Mouse (Mus musculus): ENCODE measurements around the gene Zzef1. TPM values are rescaled to one million over a fixed set of nuclear protein-coding genes. Genes with fewer than 3 reads are reported as not detected.

The Zzef1 gene
- polyA plus RNA-seq, 1 experiment = 7.5 TPM

DNA sequence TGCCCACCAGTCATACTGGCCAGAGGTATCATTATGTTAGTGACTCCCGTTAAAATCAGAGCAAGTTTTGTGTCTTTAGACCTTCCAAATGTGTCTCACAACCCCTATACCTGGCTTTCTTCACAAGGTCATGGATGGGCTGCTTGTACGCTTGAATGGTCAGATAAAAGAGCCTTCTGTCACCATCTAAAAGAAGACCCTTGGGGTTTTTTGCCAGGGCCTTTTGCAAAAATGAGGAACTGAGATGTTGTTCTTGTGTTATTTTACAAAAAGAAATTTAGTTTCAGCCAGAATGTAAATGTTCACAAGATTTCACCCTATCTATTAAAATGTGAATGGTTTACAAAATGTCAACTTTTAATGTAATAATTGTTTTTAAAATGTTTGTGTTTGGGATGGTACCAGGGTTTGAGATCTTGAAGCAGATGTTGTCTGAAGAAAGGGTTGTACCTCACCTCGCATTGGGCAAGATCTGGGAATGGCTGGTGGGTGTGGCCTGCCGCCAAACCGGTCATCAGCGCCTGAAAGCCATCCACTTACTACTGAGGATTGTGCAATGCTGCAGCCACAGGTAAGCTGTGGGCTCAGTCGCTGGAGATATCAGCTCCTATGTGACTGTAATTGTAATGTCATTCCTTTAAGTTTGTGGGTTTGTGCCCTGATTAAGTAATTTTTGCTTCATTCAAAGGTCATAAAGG lies 121.4 kb downstream of the Zzef1 start:
- no peak overlapping the region for H3K4me3 ChIP-seq (ENCODE audit: insufficient read depth, low read depth, low read length)
- no peak overlapping the region for H3K27ac ChIP-seq (replicated peaks; ENCODE audit: low read depth, low read length)
- no peaks in the 10 kb centered on the region for H3K4me1 ChIP-seq (ENCODE audit: control insufficient read depth, insufficient read depth, insufficient read length, low read length)

DNA sequence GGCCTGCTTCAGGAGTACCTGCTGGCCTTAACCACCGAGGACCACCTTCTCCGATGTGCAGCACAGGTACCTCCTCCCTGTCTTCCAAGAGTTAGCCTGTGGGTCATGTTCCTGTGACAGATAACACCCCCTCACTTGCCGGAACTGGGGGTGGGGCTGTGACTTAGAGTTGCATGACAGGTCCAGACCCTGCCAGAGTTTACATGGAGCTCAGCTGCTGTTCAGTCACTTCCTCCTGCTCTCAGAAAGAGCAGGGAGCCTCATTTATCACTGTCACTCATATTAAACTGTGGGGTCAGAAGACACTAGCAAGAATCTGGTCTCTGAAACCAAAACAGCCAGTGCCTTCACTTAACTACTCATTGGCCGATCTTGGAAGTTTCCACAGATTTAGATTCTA lies 127.1 kb downstream of the Zzef1 start:
- H3K4me3 ChIP-seq (ENCODE audit: insufficient read depth, low read depth, low read length) = no peak overlapping the region
- H3K27ac ChIP-seq (replicated peaks; ENCODE audit: low read depth, low read length) = no peak overlapping the region
- H3K4me1 ChIP-seq (ENCODE audit: control insufficient read depth, insufficient read depth, insufficient read length, low read length) = no peaks in the 10 kb centered on the region

DNA sequence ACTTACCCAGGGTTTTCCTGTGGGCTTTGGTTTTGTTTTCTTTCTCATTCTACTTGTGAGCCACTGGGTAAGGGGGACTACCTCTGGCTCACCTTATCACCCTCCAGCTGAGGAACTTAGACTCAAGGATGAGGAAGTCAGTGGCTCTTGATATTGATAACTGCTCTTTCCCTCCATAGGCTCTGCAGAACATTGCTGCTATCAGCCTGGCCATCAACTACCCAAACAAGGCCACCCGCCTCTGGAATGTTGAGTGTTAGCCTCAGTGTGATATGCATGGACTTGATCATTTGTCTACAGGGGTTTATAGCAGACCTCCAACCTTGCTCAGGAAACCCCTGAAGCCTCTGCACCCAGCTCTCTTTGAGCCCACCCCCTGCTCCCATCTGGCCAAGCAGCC lies 128.4 kb downstream of the Zzef1 start:
- Histone ChIP-seq H3K4me3 (ENCODE audit: insufficient read depth, low read depth, low read length) (no peak overlapping the region), H3K4me1 (ENCODE audit: control insufficient read depth, insufficient read depth, insufficient read length, low read length) (no peaks in the 10 kb centered on the region), H3K27ac (replicated peaks; ENCODE audit: low read depth, low read length) (no peak overlapping the region)

DNA sequence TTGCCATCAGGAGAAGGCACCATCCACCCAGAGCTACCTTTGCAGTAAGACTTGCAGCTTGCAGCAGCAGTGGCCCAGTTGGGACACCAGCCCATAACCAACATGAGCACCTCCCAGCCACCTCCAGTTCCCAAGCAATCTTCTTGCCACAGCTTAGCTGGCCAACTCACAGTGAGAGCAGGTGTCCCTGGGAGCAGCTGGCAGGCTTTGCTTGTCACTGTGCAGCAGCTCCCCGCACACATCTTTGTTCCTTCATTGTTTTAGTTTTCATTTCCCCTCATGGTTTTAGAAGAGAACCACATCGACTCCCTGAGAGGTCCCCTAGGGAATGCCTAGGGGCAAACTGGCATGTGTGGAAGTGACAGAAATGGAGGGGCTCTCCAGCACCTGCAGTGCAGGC lies 129.0 kb downstream of the Zzef1 start:
- Histone ChIP-seq H3K4me1 (ENCODE audit: control insufficient read depth, insufficient read depth, insufficient read length, low read length) (no peaks in the 10 kb centered on the region), H3K4me3 (ENCODE audit: insufficient read depth, low read depth, low read length) (no peak overlapping the region), H3K27ac (replicated peaks; ENCODE audit: low read depth, low read length) (no peak overlapping the region)

DNA sequence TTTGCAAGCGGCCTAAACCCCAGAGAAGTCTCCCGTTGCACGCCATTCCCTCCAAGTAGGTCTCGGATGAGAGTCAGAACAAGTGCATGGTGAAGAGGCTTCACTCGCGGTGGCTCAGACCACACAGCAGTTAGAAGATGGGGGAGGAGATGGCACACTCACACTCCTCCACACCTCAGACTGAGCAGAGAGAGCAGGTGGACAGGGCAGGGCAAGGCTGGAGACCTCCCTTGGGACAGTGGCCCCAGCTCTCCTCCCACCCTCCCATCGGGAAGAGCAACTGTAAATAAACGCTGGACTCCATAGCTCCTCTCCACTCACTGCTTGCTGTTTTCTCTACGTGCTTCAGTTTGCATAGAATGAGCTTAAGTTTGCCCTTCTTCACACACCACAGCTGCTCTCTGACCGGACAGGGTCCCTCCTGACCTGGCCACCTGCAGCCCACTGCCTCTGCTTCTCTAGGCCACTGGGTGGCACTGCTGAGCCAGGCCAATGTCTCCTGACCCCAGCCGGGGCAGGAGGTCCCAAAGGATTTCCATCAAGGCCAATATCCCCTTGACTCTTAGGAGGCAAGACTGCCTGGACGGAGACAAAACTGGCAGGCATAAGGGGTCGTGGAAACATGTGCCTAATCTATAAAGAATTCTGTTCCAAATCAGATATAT lies 130.3 kb downstream of the Zzef1 start:
- Histone ChIP-seq H3K4me3 (ENCODE audit: insufficient read depth, low read depth, low read length) (no peak overlapping the region), H3K4me1 (ENCODE audit: control insufficient read depth, insufficient read depth, insufficient read length, low read length) (no peaks in the 10 kb centered on the region), H3K27ac (replicated peaks; ENCODE audit: low read depth, low read length) (no peak overlapping the region)

DNA sequence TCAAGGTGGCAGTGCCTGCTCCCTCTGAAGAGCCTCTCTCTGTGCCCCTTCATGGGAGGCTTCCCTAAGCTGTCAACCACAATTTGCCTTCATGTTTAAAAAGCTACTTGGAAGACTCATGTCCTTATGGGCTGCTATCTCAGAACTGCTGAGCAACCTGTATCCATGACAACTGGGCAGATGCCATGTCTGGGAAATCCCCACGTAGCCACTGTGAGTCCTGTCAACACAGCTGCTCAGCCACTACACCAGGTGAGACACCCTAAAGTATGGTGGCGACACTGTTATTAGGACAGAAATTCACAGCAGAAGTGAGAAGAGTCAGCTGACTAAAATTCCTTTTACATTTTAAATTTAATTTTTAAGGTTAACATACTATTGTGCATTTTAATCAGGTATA lies 132.5 kb downstream of the Zzef1 start:
- no peak overlapping the region for H3K27ac ChIP-seq (replicated peaks; ENCODE audit: low read depth, low read length)

DNA sequence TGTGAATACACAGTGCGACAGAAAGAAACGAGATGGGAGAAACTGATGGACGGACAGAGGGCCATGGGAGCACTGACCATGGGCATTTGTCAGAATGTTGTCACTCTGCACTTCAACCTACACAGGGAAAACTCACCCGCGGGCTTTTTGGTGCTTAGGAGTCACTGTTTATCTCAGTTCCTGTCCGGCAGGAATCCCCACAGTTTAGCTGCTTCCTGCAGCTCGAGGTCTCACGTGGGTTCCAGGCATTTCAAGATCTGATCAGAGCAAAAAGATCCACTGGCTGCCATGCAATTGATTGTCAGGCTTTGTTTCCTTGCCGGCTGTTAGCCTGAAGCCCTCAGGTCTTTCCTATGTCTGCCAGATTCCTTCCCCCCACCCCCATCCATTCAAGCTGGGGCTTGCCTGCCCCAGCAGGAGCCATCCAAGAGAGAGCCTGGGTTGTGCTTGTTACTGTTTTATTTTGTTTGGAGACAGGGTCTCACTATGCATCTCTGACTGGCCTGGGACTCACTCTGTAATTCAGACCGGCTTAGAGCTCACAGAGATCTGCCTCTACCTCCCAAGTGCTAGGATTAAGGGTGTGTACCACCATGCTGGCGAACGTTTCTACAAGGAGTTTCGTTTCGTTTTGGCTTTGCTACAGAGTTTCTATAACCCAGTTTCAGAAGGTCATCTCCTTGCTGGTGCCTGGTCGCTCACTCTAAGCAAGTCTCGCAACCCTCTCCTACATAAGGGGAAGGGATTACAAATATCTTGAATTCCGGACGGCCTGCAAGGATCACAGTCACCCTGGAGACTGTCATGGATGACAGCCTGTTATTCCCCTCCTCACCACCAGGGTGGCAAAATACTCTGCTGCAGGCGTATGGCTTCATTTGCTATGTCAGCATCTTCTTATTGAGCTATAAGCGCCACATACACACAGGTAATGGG lies 144.4 kb downstream of the Zzef1 start:
- Histone ChIP-seq H3K4me1 (ENCODE audit: control insufficient read depth, insufficient read depth, insufficient read length, low read length) (peaks cover 7% of the 10 kb centered on the region), H3K27ac (replicated peaks; ENCODE audit: low read depth, low read length) (peak overlapping the region; percentile 42; the same call in 1 of the 2 replicates)

More for the DNA sequence above, 132.5 kb downstream of the Zzef1 start:
- Histone ChIP-seq H3K4me3 (ENCODE audit: insufficient read depth, low read depth, low read length) (no peak overlapping the region), H3K4me1 (ENCODE audit: control insufficient read depth, insufficient read depth, insufficient read length, low read length) (no peaks in the 10 kb centered on the region)

DNA sequence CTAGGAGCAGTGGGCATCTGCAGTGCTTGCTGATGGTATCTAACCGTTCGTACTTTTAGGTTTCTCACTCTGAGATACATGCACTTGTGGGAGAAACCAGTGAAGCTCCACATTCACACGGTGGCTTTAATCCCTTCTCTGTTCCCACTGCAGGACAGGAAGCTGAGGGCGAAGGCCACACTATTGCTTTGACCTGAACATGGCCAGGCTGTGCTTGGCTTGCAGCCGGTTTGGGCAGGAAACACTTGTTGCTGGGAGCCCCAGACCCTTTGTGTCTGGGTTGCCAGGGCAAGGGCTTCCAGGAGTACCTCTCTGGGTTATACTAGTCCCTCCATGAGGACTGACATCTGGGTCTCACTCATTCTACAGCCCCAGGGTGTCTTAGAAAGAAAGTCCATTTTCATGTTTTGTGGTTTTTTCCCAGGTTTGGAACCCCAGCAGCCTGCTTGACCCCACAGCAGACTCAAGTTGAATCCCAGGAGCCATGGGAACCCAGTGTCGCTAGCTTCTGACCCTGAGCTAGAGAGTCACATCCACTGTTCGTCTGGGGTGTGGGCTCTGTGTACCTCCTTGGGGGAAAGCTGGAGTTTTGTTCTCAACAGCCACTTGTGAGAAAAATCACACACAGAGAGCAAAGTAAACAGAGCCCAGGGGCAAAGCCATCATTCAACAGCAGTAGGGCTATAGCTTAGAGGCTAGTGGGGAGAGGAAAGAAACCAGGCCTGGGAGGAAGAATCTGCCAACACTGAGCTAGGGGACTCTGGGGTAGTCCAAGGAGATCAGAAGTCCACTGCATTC lies 149.2 kb downstream of the Zzef1 start:
- H3K27ac ChIP-seq (replicated peaks; ENCODE audit: low read depth, low read length) = 0 out of 2 replicates have a peak overlapping the region, but pooled peaks have one; percentile 2
- no peak overlapping the region for H3K4me3 ChIP-seq (ENCODE audit: insufficient read depth, low read depth, low read length)

More for the DNA sequence above, 144.4 kb downstream of the Zzef1 start:
- peak overlapping the region; percentile 57 for H3K4me3 ChIP-seq (ENCODE audit: insufficient read depth, low read depth, low read length)

DNA sequence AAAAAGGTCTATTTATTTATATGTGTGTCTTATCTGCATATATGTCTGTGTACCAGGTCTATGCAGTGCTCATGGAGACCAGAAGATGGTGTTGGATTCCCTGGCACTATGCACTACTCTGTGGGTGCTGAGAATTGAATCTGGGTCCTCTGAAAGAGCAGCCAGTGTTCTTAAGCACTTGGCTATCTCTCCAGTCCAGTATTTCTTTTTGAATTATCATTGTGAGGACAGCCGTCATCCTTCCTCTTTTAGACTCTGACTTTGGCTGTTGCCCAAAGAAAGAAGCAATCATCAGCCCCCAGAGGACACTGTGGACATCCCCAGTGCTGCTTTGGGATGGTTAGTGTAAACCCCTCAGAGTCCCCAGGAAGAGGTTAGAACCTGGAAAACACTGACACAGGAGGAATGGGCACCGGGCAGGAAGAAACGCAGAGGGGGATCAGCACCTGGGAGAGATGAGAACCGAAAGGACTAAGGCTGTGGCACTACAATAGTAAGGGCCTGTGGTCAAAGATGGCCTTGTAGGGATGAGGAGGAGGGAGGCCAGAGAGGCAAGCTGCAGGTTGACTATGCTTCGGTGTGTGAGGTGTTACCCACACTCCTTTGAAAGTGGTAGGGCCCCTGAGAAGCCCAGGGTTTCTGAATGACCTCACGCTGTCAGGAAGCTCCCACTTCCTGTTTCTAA lies 150.0 kb downstream of the Zzef1 start:
- peak overlapping the region; percentile 83 for H3K27ac ChIP-seq (replicated peaks; ENCODE audit: low read depth, low read length)
- H3K4me1 ChIP-seq (ENCODE audit: control insufficient read depth, insufficient read depth, insufficient read length, low read length) = peaks cover 22% of the 10 kb centered on the region
- no peak overlapping the region for H3K4me3 ChIP-seq (ENCODE audit: insufficient read depth, low read depth, low read length)

More for the DNA sequence above, 149.2 kb downstream of the Zzef1 start:
- peaks cover 21% of the 10 kb centered on the region for H3K4me1 ChIP-seq (ENCODE audit: control insufficient read depth, insufficient read depth, insufficient read length, low read length)

DNA sequence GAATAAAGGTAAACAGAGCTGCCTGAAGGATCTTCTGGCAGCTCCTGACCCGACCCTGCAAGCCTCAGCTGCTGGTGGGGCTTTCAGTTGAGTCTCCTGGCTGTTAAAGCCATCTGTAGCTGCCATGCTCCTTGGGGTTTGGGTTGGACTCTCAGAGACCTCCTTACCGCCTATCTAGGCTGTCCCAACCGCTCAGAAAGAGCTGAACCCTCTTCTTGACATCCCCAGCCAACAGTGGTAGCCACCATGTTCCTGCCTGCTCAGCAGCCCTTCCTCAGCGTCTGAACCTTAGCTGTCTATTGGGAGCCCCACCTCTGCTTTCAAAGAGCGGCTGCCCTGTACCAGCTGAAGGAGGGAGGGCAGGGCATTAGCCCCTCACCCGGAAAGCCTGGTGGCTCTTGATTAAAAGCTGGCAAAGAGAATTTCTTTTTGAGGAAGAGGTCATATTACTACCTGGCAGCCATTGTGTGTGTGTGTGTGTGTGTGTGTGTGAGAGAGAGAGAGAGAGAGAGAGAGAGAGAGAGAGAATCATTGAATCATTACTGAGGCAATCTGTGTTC lies 150.6 kb downstream of the Zzef1 start:
- Histone ChIP-seq H3K27ac (replicated peaks; ENCODE audit: low read depth, low read length) (peak overlapping the region; percentile 64), H3K4me3 (ENCODE audit: insufficient read depth, low read depth, low read length) (no peak overlapping the region), H3K4me1 (ENCODE audit: control insufficient read depth, insufficient read depth, insufficient read length, low read length) (peaks cover 27% of the 10 kb centered on the region)

DNA sequence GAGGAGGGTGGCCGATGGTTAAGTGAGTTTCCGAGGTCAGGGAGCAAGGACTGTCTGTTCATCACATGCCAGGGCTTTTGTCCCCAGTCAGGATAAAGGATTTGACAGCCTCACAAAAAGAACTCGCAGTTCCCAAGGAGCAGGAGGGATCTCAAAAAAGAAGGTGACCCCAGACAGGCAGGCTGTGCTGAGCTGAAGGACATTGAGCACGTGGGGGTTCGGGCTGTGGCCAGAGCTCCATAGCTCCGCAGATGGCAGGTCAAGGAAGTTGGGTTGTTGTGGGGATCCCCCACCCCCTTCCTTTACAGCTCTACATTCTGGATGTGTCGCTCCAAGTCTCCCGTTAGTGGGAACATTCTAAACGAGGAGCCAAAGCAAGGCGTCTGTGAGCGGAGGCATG lies 151.8 kb downstream of the Zzef1 start:
- H3K27ac ChIP-seq (replicated peaks; ENCODE audit: low read depth, low read length) = no peak overlapping the region
- peaks cover 32% of the 10 kb centered on the region for H3K4me1 ChIP-seq (ENCODE audit: control insufficient read depth, insufficient read depth, insufficient read length, low read length)
- no peak overlapping the region for H3K4me3 ChIP-seq (ENCODE audit: insufficient read depth, low read depth, low read length)

DNA sequence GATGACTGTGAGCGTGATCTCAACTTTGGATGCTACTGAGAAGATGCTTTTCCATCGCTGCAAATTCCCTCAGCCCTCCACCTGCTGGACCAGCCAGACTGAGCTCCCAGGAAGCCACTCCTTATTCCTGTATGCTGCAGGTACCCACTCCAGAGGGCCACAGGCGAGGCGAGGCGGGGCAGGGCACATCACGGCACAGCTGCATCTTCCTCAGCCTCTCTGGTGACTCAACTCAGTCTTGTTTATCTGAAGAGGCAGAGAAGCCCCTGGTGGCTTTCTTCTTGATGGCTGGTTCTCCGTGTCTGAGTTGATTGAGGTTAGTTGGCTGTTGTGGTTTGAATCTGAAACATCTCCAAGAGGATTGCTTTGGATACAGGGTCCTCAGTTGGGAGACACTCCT lies 152.2 kb downstream of the Zzef1 start:
- Histone ChIP-seq H3K4me3 (ENCODE audit: insufficient read depth, low read depth, low read length) (no peak overlapping the region), H3K4me1 (ENCODE audit: control insufficient read depth, insufficient read depth, insufficient read length, low read length) (peaks cover 36% of the 10 kb centered on the region), H3K27ac (replicated peaks; ENCODE audit: low read depth, low read length) (no peak overlapping the region)

DNA sequence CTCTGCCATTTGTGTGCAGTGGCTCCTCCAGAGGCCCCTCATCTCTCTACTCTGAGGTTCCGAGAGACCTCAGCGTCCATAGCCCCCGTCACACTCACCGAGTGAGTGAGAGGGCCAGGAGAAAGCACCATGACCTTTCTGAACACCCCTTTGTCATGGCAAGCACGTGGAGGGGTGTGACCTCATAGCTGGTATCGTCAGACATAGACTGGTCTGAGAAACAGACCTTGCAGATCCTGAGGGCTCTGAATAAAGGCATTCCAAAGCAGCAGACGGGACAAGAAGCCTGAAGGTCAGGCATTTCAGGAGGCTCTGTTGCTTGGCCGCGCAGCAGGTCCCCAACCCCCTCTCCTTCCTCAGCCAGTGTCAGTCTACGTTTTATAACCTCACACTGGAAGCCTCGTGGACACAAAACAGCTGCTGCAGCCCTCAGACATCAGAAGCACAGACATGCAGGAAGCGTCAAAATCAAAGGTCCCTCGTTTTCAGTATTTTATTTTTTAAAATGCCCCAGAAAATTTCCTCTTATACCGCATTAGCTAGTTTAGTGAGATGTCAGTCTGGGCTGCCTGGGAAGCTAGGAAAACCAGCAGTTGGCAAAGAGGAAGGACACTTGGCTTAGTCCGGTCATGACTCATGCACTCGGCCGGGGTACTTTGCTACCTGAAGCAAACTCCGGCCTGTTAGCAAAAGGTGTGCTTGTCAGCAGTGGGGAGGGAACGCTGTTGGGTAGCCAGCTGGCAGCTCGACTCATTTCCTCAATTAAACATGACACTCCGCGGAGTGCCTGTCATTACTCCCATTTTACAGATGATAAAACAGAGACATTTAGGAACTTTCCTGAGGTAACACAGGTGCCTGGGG lies 155.3 kb downstream of the Zzef1 start:
- Histone ChIP-seq H3K4me3 (ENCODE audit: insufficient read depth, low read depth, low read length) (no peak overlapping the region), H3K4me1 (ENCODE audit: control insufficient read depth, insufficient read depth, insufficient read length, low read length) (peaks cover 48% of the 10 kb centered on the region), H3K27ac (replicated peaks; ENCODE audit: low read depth, low read length) (peak overlapping the region; percentile 60)

Measured in brown adipose tissue, adult 24 weeks (tissue).